Mouse (Mus musculus): ENCODE results near the gene Hexim1.

Gene Hexim1

GRCm38 (mm10) chr11:103115163-103116007 is 646 bp upstream of the Hexim1 start:
- peak; percentile 70; the same call in 1 of the 2 replicates for ATAC-seq (ENCODE audit: insufficient number of reproducible peaks, low FRiP score, low TSS enrichment)

GRCm38 (mm10) chr11:103116959-103117590 is 1.0 kb downstream of the Hexim1 start:
- peak; percentile 23; the same call in 1 of the 2 replicates for ATAC-seq (ENCODE audit: insufficient number of reproducible peaks, low FRiP score, low TSS enrichment)

- no peak for ATAC-seq (ENCODE audit: insufficient number of reproducible peaks, low FRiP score, low TSS enrichment)
Measured at GRCm38 (mm10) chr11:103117591-103118009, 1.6 kb downstream of the Hexim1 start.

GRCm38 (mm10) chr11:103118866-103119265 is 2.8 kb downstream of the Hexim1 start:
- no peak for ATAC-seq (ENCODE audit: insufficient number of reproducible peaks, low FRiP score, low TSS enrichment)

GRCm38 (mm10) chr11:103119609-103120008 is 3.6 kb downstream of the Hexim1 start:
- no peak for ATAC-seq (ENCODE audit: insufficient number of reproducible peaks, low FRiP score, low TSS enrichment)

DNA sequence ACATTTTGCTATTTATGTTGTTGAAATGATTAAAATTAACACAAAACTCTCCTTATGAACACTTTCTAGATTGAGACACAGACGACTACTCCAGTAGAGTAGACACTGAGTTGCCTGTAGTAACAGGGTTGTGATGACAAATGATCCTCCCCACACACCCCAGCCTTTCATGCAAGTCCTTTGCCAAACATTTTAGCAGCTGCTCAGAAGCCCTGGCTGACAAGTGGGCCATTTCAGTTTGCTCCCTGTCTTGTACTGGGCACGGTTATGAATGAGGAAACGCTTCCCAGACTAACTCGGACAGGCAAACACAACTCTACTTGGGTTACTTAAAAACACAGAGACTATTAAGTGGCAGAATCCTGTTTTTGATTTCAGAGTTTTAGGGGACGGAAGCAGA is 4.3 kb downstream of the Hexim1 start:
- ATAC-seq (ENCODE audit: insufficient number of reproducible peaks, low FRiP score, low TSS enrichment) = no peak

GRCm38 (mm10) chr11:103131701-103132575 is 15.9 kb downstream of the Hexim1 start, which contains the start of gene Hexim2:
Gene Hexim2 (plus strand): TSS chr11:103132429.
- ATAC-seq (ENCODE audit: insufficient number of reproducible peaks, low FRiP score, low TSS enrichment) = peak; percentile 29

DNA sequence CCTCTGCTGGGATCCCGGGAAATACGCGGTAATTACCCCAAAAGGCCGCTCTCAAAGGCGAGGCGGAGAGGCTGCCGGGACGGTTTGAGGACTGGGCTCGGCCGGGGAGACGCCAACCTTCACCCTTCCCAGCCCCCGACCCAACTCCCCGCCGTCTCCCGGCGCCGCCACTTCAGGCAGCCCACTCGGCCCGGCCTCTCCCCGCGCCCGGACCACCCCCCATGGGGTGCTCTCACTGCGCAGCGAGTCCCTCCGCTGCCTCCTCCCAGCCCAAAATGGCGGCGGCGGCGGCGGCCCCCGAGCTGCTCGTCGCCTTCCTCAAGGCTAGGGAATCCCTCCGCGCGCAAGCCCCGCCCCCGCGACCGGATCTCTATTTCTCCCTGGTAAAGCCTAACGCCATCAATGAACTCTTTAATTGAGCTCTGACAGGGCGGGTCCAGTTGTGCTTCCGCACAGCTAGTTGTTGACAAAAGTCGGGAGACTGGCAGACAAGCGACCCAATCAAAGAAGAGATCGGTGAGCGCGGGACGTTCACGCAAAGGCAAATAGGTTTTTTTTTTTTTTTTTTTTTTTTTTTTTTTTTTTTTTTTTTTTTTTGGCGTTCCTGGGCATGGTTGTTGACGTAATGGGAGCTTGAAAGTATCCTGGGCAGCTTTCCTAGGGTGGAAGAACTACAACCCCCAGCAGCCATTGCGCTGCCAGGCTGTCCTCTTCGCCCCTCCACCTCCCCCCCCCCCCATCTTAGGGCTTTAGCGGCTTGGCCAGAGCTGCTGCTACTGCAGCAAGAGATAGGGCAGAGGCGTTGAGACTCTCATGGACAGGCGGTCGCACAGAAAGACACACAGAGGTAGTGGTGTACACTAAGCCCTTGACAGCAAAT is 16.8 kb downstream of the Hexim1 start:
- peak; percentile 95 for ATAC-seq (ENCODE audit: insufficient number of reproducible peaks, low FRiP score, low TSS enrichment)

DNA sequence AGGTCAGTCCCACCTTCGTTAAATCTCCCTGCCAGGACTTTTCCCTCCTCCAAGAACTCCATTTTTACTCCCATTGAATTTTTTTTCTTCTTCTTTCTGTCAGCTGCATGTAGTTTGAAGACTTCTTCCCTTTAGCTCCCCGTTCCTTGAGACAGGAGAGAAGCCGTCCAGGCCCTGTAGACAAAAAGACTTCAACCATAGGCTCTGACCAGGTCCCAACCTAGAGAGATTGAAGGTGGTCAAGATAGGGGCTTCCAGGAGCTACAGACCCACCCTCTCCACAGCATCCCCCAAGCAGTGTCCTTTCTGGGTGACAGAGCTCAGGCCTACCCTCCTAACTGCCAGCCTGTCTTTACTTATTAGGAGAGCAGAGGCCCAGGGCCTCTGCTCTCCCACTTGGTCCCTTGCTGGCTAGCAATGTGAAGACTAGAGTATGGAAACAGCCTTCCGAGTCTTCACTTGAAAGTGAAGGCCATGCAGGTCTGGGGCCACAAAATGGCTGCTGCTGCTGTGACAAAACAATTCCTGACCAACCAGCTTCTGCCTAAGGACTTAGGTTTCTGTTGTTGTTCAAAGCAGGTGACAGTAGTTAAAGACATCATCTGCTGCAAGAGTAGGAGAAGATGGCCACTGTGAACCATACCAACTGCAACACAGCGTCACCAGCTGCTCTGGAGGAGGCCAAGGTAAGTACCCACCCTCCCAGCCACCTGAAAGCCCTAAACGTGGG is 17.6 kb downstream of the Hexim1 start:
- no peak for ATAC-seq (ENCODE audit: insufficient number of reproducible peaks, low FRiP score, low TSS enrichment)

GRCm38 (mm10) chr11:103134221-103134620 is 18.2 kb downstream of the Hexim1 start:
- no peak for ATAC-seq (ENCODE audit: insufficient number of reproducible peaks, low FRiP score, low TSS enrichment)

DNA sequence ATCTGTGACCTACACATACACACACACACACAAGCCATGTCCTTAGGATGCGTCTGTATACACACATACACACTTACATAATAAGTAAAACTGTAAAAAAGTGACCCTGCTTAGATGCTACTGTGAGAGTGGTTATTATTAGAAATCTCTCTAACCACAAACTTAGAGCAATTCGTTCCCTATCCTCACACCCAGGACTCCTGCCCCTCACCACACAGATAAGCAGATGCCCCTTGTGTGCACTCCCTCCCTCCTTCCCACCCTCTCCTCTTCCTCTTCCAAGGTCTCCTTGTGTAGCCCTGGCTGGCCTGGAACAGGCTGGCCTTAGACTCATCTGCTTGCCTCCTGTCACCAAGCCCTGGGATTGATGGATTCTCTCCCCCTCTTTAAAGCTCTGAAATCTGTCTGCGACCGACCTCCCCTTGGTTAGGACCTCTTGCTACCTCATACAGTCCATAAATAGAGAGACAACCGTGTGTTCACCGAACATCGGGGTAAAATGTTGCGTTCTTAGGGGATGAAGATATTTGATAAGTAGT is 20.1 kb downstream of the Hexim1 start:
- ATAC-seq (ENCODE audit: insufficient number of reproducible peaks, low FRiP score, low TSS enrichment) = no peak

DNA sequence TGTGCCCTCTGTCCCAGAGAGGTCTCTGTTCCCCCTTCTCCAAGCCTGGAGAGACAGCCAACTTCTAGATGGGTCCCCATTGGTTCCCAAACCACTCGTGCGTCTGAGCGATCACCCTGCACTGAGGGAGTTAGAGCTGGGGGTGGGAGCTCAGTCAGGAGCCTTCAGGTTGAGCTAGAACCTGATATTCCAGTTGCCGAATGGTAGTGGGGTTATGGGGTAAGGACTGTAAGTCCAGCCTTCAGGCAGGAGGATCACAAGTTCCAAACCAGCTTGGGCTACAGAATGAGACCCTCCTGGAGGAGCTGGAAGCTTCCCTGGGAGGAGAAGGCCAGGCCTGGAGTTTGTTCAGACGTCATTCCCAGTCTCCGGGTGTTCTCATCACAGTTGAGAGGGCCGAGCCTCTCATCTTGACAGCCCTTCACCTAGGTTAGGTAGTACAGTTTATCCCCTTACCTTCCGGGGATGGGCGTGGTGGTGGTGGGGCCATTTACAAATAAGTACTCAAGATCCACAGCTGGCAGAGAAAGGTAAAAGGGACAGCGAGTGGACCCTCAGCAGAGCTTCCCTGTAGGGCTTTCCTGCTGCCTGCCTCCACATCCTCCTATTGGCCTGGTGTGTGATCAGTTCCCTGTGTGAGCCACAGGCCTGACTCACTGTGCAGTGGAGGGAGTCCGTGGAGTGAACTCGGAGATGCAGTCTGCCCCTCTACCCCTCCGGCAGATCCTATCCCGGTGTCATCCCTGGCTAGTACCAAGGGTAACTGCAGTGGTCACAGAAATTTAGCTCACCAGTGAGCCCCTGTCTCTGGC is 24.1 kb downstream of the Hexim1 start:
- no peak for ATAC-seq (ENCODE audit: insufficient number of reproducible peaks, low FRiP score, low TSS enrichment)

DNA sequence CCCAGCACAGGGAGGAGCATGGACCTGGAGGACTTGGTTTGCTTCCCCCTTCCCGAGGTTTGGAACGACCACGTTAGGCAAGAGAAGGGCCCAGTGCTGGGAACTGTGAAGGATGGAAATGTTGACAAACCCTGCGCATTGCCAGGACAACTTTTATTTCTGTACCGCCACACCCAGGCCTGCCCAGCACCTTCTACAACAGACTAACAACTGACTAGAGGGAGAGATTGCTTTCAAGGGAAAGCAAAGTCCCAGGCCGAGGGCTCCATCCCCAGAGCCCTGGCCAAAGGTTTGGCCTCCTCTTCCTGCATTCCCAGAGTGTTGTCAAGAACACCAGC is 24.7 kb downstream of the Hexim1 start:
- ATAC-seq (ENCODE audit: insufficient number of reproducible peaks, low FRiP score, low TSS enrichment) = no peak

GRCm38 (mm10) chr11:103141101-103141943 is 25.3 kb downstream of the Hexim1 start:
- ATAC-seq (ENCODE audit: insufficient number of reproducible peaks, low FRiP score, low TSS enrichment) = no peak

DNA sequence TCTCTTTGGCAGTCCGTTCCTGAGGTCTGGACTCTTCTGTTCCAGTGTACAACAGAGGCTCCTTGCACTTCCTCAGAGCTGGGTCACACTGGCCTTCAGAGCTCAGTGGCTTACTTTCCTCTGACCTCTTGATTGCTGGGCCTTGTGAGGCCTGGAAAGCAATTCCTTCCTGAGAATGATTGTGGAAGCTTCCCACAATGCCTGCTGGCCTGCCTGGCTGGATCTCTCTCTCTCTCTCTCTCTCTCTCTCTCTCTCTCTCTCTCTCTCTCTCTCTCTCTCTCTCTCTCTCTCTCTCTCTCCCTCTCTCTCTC is 25.9 kb downstream of the Hexim1 start:
- no peak for ATAC-seq (ENCODE audit: insufficient number of reproducible peaks, low FRiP score, low TSS enrichment)

- peak; percentile 90 for ATAC-seq (ENCODE audit: insufficient number of reproducible peaks, low FRiP score, low TSS enrichment)
Measured at GRCm38 (mm10) chr11:103142441-103143182, 26.6 kb downstream of the Hexim1 start.

All from cerebellum, adult (tissue).